In the genomic region with DNA sequence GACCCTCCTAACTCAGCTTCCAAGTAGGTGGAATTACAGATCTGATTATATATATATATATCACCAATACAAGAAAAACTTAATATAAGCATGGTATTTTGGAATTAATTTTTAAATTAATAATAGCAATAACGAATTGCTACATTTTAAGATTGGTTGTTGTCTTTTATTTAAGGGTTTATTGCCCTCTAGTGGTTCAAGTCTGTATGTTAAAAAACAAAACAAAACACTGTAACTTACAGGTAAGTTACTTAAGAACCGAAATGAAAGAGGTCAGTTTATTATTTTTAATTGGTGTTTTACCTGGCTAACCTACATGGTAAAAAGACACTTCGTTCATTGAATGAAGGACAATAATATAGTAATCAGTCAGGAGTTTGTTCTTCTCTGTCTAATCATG, we compare ENCODE assay signal across 18 mouse cellular contexts. TPM values are rescaled to one million over a fixed set of nuclear protein-coding genes. Genes with fewer than 3 reads are reported as not detected.
DNase-seq lines count a peak whose midpoint lies in the region; ATAC-seq and TF ChIP-seq lines count a peak whose summit lies in the region.
"Had no signal": no experiment of that assay in that cellular context is flagged by ENCODE, and none has a peak within 500 bp of the region (broad histone marks: within the 10 kb centered on the region; RNA-seq: fewer than 3 reads in every experiment).

No protein-coding gene starts in this region.

- 0 out of 2 replicates have a peak, but pooled peaks cover 2% of the 10 kb centered on the region for H3K4me1 ChIP-seq in forebrain, embryonic 14.5 days (ENCODE audit: control insufficient read depth, insufficient read depth, low read length)
- H3K4me1 ChIP-seq in forebrain, embryonic 15.5 days: peaks cover 8% of the 10 kb centered on the region
- peaks cover 0 to 30% of the 10 kb centered on the region in 2 experiments; a peak in 2 of 4 replicates for H3K4me1 ChIP-seq in CH12.LX (ENCODE audit: control insufficient read depth in 1 of 2, insufficient read depth in 2 of 2)

- no peak overlapping the region for H3K4me3 ChIP-seq in forebrain, embryonic 14.5 days (ENCODE audit: low read depth, low read length)
- H3K4me3 ChIP-seq in forebrain, embryonic 15.5 days: no peak overlapping the region
- H3K4me3 ChIP-seq in left cerebral cortex, adult 2 months: no peak overlapping the region
- H3K4me3 ChIP-seq in CH12.LX (replicated peaks in 1 of 3; ENCODE audit: low read depth in 2 of 3, low read length in 2 of 3, poor library complexity in 1 of 3): no peak overlapping the region
- H3K4me3 ChIP-seq: embryonic facial prominence, embryonic 12.5 days; forebrain, embryonic 12.5 days; heart, embryonic 15.5 days; neural tube, embryonic 12.5 days had no signal

- no peak overlapping the region for H3K4me2 ChIP-seq in forebrain, embryonic 14.5 days (ENCODE audit: low read length)
- no peak overlapping the region for H3K4me2 ChIP-seq in forebrain, embryonic 15.5 days (replicated peaks)
- no peak overlapping the region for H3K4me2 ChIP-seq in CH12.LX (ENCODE audit: insufficient read depth, low read depth, poor library complexity, severe bottlenecking)
- H3K4me2 ChIP-seq: embryonic facial prominence, embryonic 12.5 days; forebrain, embryonic 12.5 days; heart, embryonic 15.5 days; neural tube, embryonic 12.5 days had no signal

- H3K9ac ChIP-seq in forebrain, embryonic 14.5 days (ENCODE audit: low read length): no peak overlapping the region
- H3K9ac ChIP-seq in forebrain, embryonic 15.5 days (replicated peaks): no peak overlapping the region
- H3K9ac ChIP-seq in CH12.LX (ENCODE audit: insufficient read depth, low read depth): no peak overlapping the region
- H3K9ac ChIP-seq: embryonic facial prominence, embryonic 12.5 days; forebrain, embryonic 12.5 days; heart, embryonic 15.5 days; neural tube, embryonic 12.5 days had no signal

- peak; percentile 65 for DNase-seq in forebrain, embryonic 14.5 days (ENCODE audit: low spot score)
- no peak for DNase-seq in left cerebral cortex, adult 2 months (ENCODE audit: extremely low spot score in 1 of 2, low spot score in 2 of 2)
- no peak for DNase-seq in left cerebral cortex, postnatal 10 days (ENCODE audit: extremely low spot score in 1 of 2, low spot score in 2 of 2)
- no peak for DNase-seq in CH12.LX (ENCODE audit: extremely low read depth)
- DNase-seq in brain, embryonic 14.5 days (ENCODE audit: low read depth): peak; percentile 66
- no peak for DNase-seq in B cell, adult 2 months
- DNase-seq: adrenal gland, adult 2 months; gastrocnemius, postnatal 25 days; left cerebral cortex, postnatal 4 days; lung, adult 18-20 months; right cerebral cortex, postnatal 25 days had no signal

- dilution Hi-C loops in CH12.LX (cut with MboI; ENCODE audit: extremely low pct_ligation_motif_present, extremely low pct_unique_long_range_greater_than_20kb, low sequenced_read_pairs): no loop called here

- TF ChIP-seq RAD21 in CH12.LX (IDR thresholded peaks at IDR 0.05; ENCODE audit: low read depth, low read length): peak; percentile 64

- in situ Hi-C loops in CH12.LX (cut with MboI; ENCODE audit: low pct_ligation_motif_present, low pct_unique_long_range_greater_than_20kb, low sequenced_read_pairs): loop anchor here (10.0 kb wide), 3 partner anchors 75 to 765 kb away; no protein-coding TSS in a partner anchor

- 72% methylated on average over 3 of the region's 3 CpGs for WGBS in forebrain, embryonic 14.5 days
- WGBS in forebrain, embryonic 15.5 days: 71% methylated on average over 3 of the region's 3 CpGs

- no peak for ATAC-seq in forebrain, embryonic 14.5 days
- ATAC-seq in forebrain, embryonic 15.5 days (replicated peaks): no peak
- no peak for ATAC-seq in megakaryocyte-erythroid progenitor cell, adult 5-6 weeks (replicated peaks; ENCODE audit: low FRiP score, low TSS enrichment, poor library complexity, severe bottlenecking)
- ATAC-seq: inflammation-experienced regulatory T-cells, adult 6 months had no signal

- no peak for TF ChIP-seq POLR2A in CH12.LX (IDR thresholded peaks at IDR 0.05; ENCODE audit: low read depth, low read length)
- TF ChIP-seq POLR2A in brain, embryonic 14.5 days (IDR thresholded peaks at IDR 0.05; ENCODE audit: borderline replicate concordance, extremely low read depth, insufficient read depth, insufficient read length, poor library complexity, severe bottlenecking): no peak

- peaks cover 19% of the 10 kb centered on the region for H3K79me2 ChIP-seq in CH12.LX (replicated peaks; ENCODE audit: control insufficient read depth, extremely low read depth, insufficient read depth, poor library complexity, severe bottlenecking)

- intact Hi-C loops in left cerebral cortex, adult 2 months (cut with DNase I): loop anchor here (5.0 to 10.0 kb wide), 3 partner anchors 97 to 765 kb away; a partner anchor contains a TSS
- intact Hi-C loops in left cerebral cortex, postnatal 10 days (cut with DNase I): loop anchor here (5.0 kb wide), 3 partner anchors 92 to 238 kb away; a partner anchor contains a TSS

- TF ChIP-seq EP300 in CH12.LX (IDR thresholded peaks at IDR 0.05; ENCODE audit: low read length): no peak

- TF ChIP-seq CTCF in left cerebral cortex, adult 2 months (IDR thresholded peaks at IDR 0.05): peak; percentile 58
- TF ChIP-seq CTCF in CH12.LX (conservative IDR thresholded peaks at IDR 0.05 in 1 of 2, IDR thresholded peaks at IDR 0.05 in 1 of 2; ENCODE audit: low read depth in 2 of 2, low read length in 2 of 2): peak in 1 of 2 experiments; percentile 65; a peak in 2 of 4 replicates
- TF ChIP-seq CTCF in brain, embryonic 14.5 days (IDR thresholded peaks at IDR 0.05; ENCODE audit: borderline replicate concordance, extremely low read depth, insufficient read depth, insufficient read length): 0 out of 2 replicates have a peak, but pooled peaks have one; percentile 1

- H3K36me3 ChIP-seq in forebrain, embryonic 14.5 days (ENCODE audit: control insufficient read depth, insufficient read depth, low read length): no peaks in the 10 kb centered on the region
- no peaks in the 10 kb centered on the region for H3K36me3 ChIP-seq in forebrain, embryonic 15.5 days
- H3K36me3 ChIP-seq in CH12.LX (replicated peaks in 1 of 2; ENCODE audit: control insufficient read depth in 1 of 2, insufficient read depth in 1 of 2, low read length in 1 of 2): peaks cover 4 to 42% of the 10 kb centered on the region in 2 experiments
- H3K36me3 ChIP-seq: embryonic facial prominence, embryonic 12.5 days; forebrain, embryonic 12.5 days; neural tube, embryonic 12.5 days had no signal

- H3K9me3 ChIP-seq in forebrain, embryonic 14.5 days (replicated peaks; ENCODE audit: control insufficient read depth, low read length): no peaks in the 10 kb centered on the region
- H3K9me3 ChIP-seq in forebrain, embryonic 15.5 days: no peaks in the 10 kb centered on the region
- no peaks in the 10 kb centered on the region for H3K9me3 ChIP-seq in CH12.LX (replicated peaks; ENCODE audit: low read length)
- H3K9me3 ChIP-seq: embryonic facial prominence, embryonic 12.5 days; forebrain, embryonic 12.5 days; heart, embryonic 15.5 days; neural tube, embryonic 12.5 days had no signal

- no peak overlapping the region for H3K27ac ChIP-seq in forebrain, embryonic 14.5 days (ENCODE audit: low read depth, low read length)
- no peak overlapping the region for H3K27ac ChIP-seq in forebrain, embryonic 15.5 days (replicated peaks)
- no peak overlapping the region for H3K27ac ChIP-seq in left cerebral cortex, adult 2 months
- H3K27ac ChIP-seq in CH12.LX (ENCODE audit: insufficient read depth, low read depth): no peak overlapping the region
- H3K27ac ChIP-seq: embryonic facial prominence, embryonic 12.5 days; forebrain, embryonic 12.5 days; heart, embryonic 15.5 days; neural tube, embryonic 12.5 days had no signal

- no peaks in the 10 kb centered on the region for H3K27me3 ChIP-seq in forebrain, embryonic 14.5 days (replicated peaks; ENCODE audit: control insufficient read depth, insufficient read depth, low read length)
- H3K27me3 ChIP-seq in forebrain, embryonic 15.5 days: no peaks in the 10 kb centered on the region
- no peaks in the 10 kb centered on the region for H3K27me3 ChIP-seq in CH12.LX (replicated peaks)
- H3K27me3 ChIP-seq: embryonic facial prominence, embryonic 12.5 days; forebrain, embryonic 12.5 days; heart, embryonic 15.5 days; neural tube, embryonic 12.5 days had no signal

TF ChIP-seq in CH12.LX, 34 proteins besides CTCF, POLR2A, EP300 and RAD21:
- TF ChIP-seq TCF12 (IDR thresholded peaks at IDR 0.05; ENCODE audit: low read depth, low read length) (no peak), SMC3 (IDR thresholded peaks at IDR 0.05; ENCODE audit: low read depth, low read length) (peak; percentile 38), MEF2A (IDR thresholded peaks at IDR 0.05; ENCODE audit: borderline replicate concordance, low read depth, low read length) (no peak)

RNA-seq across cellular contexts. Expression of a gene that starts 3.9 kb away (rescaled TPM):
- polyA plus RNA-seq in forebrain, embryonic 14.5 days (2014; fragmentation: Nextera tagmentation; extraction: Ambion mirVana): 9.5 and 10.9 TPM in 2 replicates
- 7.5 and 9.3 TPM in 2 replicates for polyA plus RNA-seq in forebrain, embryonic 15.5 days (2015; fragmentation: Nextera tagmentation; extraction: Ambion mirVana)
- total RNA-seq in left cerebral cortex, adult 2 months (2021): under 1 TPM; 0.42 to 0.88 TPM
- total RNA-seq in left cerebral cortex, postnatal 10 days (2021): 1 to 10 TPM; 1.5 to 2.3 TPM
- total RNA-seq in CH12.LX (2012; rRNA removed) (17.5 and 18.2 TPM in 2 replicates), CH12.LX (2014; rRNA removed) (38.0 and 38.6 TPM in 2 replicates)
- 23.1 and 24.0 TPM in 2 replicates for polyA plus RNA-seq in CH12.LX (2012; ENCODE audit: insufficient read length, low read depth)
- polyA plus RNA-seq in brain, embryonic 14.5 days (2012; rRNA removed): 2.6 and 3.5 TPM in 2 replicates
- total RNA-seq in megakaryocyte-erythroid progenitor cell, adult 5-6 weeks (2014; fragmentation: Nextera tagmentation): 22.1 and 22.7 TPM in 2 replicates
- 25.2 and 25.9 TPM in 2 replicates for total RNA-seq in megakaryocyte-erythroid progenitor cell, adult 5-6 weeks (2017)
- polyA plus RNA-seq: adrenal gland, adult 2 months had no signal

RNA-seq across cellular contexts. Expression of a gene that starts 4.1 kb away (rescaled TPM):
- 14.5 and 17.0 TPM in 2 replicates for polyA plus RNA-seq in forebrain, embryonic 14.5 days (2014; fragmentation: Nextera tagmentation; extraction: Ambion mirVana)
- polyA plus RNA-seq in forebrain, embryonic 15.5 days (2015; fragmentation: Nextera tagmentation; extraction: Ambion mirVana): 16.6 and 17.4 TPM in 2 replicates
- total RNA-seq in left cerebral cortex, adult 2 months (2021): 10 to 100 TPM in 1 of 2 experiments, 1 to 10 TPM in 1; 9.5 to 10.1 TPM
- 10 to 100 TPM; 13.9 TPM for total RNA-seq in left cerebral cortex, postnatal 10 days (2021)
- total RNA-seq in CH12.LX (2012; rRNA removed) (19.7 and 20.1 TPM in 2 replicates), CH12.LX (2014; rRNA removed) (26.6 and 28.9 TPM in 2 replicates)
- polyA plus RNA-seq in CH12.LX (2012; ENCODE audit: insufficient read length, low read depth): 24.3 and 27.8 TPM in 2 replicates
- 14.4 and 20.3 TPM in 2 replicates for polyA plus RNA-seq in brain, embryonic 14.5 days (2012; rRNA removed)
- 66.5 and 85.8 TPM in 2 replicates for total RNA-seq in megakaryocyte-erythroid progenitor cell, adult 5-6 weeks (2014; fragmentation: Nextera tagmentation)
- total RNA-seq in megakaryocyte-erythroid progenitor cell, adult 5-6 weeks (2017): 44.4 and 50.3 TPM in 2 replicates

Comparison
In these comparisons a context has a peak if more than half of its experiments do, and no peak if none do; other contexts are left out.
1. DNase-seq: peak in forebrain, embryonic 14.5 days (single experiment) and brain, embryonic 14.5 days (single experiment); none in left cerebral cortex, adult 2 months (0 of 2), left cerebral cortex, postnatal 10 days (0 of 2), CH12.LX (single experiment) and B cell, adult 2 months (0 of 2).
2. RNA of a gene that starts 3.9 kb away (total RNA-seq): 17.5 to 38.6 TPM in CH12.LX and 22.1 to 25.9 TPM in megakaryocyte-erythroid progenitor cell, adult 5-6 weeks; 1.5 to 2.3 TPM in left cerebral cortex, postnatal 10 days and 0.42 to 0.88 TPM in left cerebral cortex, adult 2 months; every median in the first group is over 4 times any median in the second.